Comparison of ENCODE assay signal across 7 mouse cellular contexts in the genomic region with DNA sequence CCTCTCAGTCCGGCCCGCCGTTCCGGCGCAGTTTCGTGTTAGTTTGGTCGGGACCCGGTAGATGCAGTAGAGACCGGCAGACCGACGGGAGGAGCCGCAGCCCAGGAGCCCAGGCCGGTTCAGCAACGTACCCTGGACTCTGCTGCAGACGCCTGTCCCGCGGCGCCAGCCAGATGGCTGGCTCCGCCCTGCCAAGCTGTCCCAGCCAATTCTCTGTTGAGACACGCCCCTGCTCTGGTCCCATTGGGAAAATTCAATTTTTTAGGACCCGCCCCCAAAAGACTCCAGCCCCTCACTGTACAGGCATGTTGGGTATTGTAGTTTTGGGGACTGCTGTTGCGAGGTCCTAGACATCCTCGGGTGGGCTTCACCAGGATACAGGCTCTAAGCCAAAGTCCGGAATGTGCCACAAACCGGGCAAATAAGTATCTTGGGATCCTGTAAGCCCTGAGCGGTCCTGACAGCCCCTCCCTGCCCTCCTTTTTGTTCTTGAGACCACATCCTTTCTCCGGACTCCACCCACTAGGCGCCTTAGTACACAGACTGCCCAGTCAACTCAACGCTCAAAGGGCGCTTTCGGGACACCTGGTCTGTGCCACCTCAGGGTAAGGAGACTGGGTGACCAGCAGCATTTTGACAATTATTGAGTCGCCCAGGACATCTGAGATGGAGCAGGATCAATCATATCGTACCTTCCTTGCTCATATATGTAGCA. TPM values are rescaled to one million over a fixed set of nuclear protein-coding genes. Genes with fewer than 3 reads are reported as not detected.
DNase-seq lines count a peak whose midpoint lies in the region; ATAC-seq lines count a peak whose summit lies in the region.

No protein-coding gene starts in this region.

- peak; percentile 90 for ATAC-seq in embryonic facial prominence, embryonic 11.5 days (replicated peaks; ENCODE audit: insufficient number of reproducible peaks, low FRiP score, low TSS enrichment, low read depth)
- ATAC-seq in limb, embryonic 11.5 days (ENCODE audit: insufficient number of reproducible peaks, low FRiP score, low TSS enrichment, low read depth): peak; percentile 89
- peak; percentile 93 for ATAC-seq in midbrain, embryonic 14.5 days (ENCODE audit: low FRiP score, low TSS enrichment)

- H3K4me1 ChIP-seq in embryonic facial prominence, embryonic 11.5 days (ENCODE audit: control insufficient read depth, insufficient read depth, low read length): peaks cover 4% of the 10 kb centered on the region; the same call in 1 of the 2 replicates
- H3K4me1 ChIP-seq in limb, embryonic 11.5 days (ENCODE audit: control insufficient read depth, insufficient read depth, low read length): peaks cover 17% of the 10 kb centered on the region
- H3K4me1 ChIP-seq in midbrain, embryonic 14.5 days (ENCODE audit: control insufficient read depth, insufficient read depth, low read length): peaks cover 18% of the 10 kb centered on the region

- no peak overlapping the region for H3K27ac ChIP-seq in embryonic facial prominence, embryonic 11.5 days (replicated peaks; ENCODE audit: low read depth, low read length)
- H3K27ac ChIP-seq in limb, embryonic 11.5 days (replicated peaks; ENCODE audit: low read depth, low read length): no peak overlapping the region
- no peak overlapping the region for H3K27ac ChIP-seq in midbrain, embryonic 14.5 days (replicated peaks; ENCODE audit: low read depth, low read length)

- no peaks in the 10 kb centered on the region for H3K36me3 ChIP-seq in embryonic facial prominence, embryonic 11.5 days (replicated peaks; ENCODE audit: control insufficient read depth, insufficient read depth, low read depth, low read length)
- no peaks in the 10 kb centered on the region for H3K36me3 ChIP-seq in limb, embryonic 11.5 days (ENCODE audit: control insufficient read depth, insufficient read depth, low read length)
- H3K36me3 ChIP-seq in midbrain, embryonic 14.5 days (ENCODE audit: control insufficient read depth, insufficient read depth, low read length): no peaks in the 10 kb centered on the region

- peak overlapping the region; percentile 55 for H3K4me3 ChIP-seq in embryonic facial prominence, embryonic 11.5 days (ENCODE audit: low read depth, low read length)
- H3K4me3 ChIP-seq in limb, embryonic 11.5 days (ENCODE audit: low read depth, low read length): peak overlapping the region; percentile 41
- peak overlapping the region; percentile 45 for H3K4me3 ChIP-seq in midbrain, embryonic 14.5 days (replicated peaks; ENCODE audit: low read depth, low read length)

- H3K9ac ChIP-seq in embryonic facial prominence, embryonic 11.5 days (replicated peaks; ENCODE audit: low read length): peak overlapping the region; percentile 72
- peak overlapping the region; percentile 47 for H3K9ac ChIP-seq in limb, embryonic 11.5 days (ENCODE audit: low read length)
- peak overlapping the region; percentile 56 for H3K9ac ChIP-seq in midbrain, embryonic 14.5 days (replicated peaks; ENCODE audit: low read length)

- peak; percentile 93 for DNase-seq in adrenal gland, postnatal 14 days
- peak; percentile 97 for DNase-seq in embryonic facial prominence, embryonic 11.5 days (ENCODE audit: low spot score)
- DNase-seq in heart, adult 11 months: peak; percentile 100
- peak; percentile 96 for DNase-seq in kidney, adult 18-20 months
- peak; percentile 90 for DNase-seq in limb, embryonic 11.5 days (ENCODE audit: low spot score)
- peak; percentile 95 for DNase-seq in midbrain, embryonic 14.5 days
- peak; percentile 68 to 71 for DNase-seq in spleen, adult 18-20 months

- WGBS in embryonic facial prominence, embryonic 11.5 days: 4% methylated on average over 33 of the region's 33 CpGs
- WGBS in limb, embryonic 11.5 days: 5% methylated on average over 33 of the region's 33 CpGs
- WGBS in midbrain, embryonic 14.5 days: 5% methylated on average over 33 of the region's 33 CpGs

- H3K9me3 ChIP-seq in embryonic facial prominence, embryonic 11.5 days (replicated peaks; ENCODE audit: control insufficient read depth, low read length): no peaks in the 10 kb centered on the region
- H3K9me3 ChIP-seq in limb, embryonic 11.5 days (ENCODE audit: control insufficient read depth, low read length): no peaks in the 10 kb centered on the region
- no peaks in the 10 kb centered on the region for H3K9me3 ChIP-seq in midbrain, embryonic 14.5 days (ENCODE audit: control insufficient read depth, low read length)

- H3K27me3 ChIP-seq in embryonic facial prominence, embryonic 11.5 days (ENCODE audit: control insufficient read depth, insufficient read depth, low read length): no peaks in the 10 kb centered on the region
- H3K27me3 ChIP-seq in limb, embryonic 11.5 days (ENCODE audit: control insufficient read depth, insufficient read depth, low read length): no peaks in the 10 kb centered on the region
- H3K27me3 ChIP-seq in midbrain, embryonic 14.5 days (ENCODE audit: control insufficient read depth, insufficient read depth, low read length): no peaks in the 10 kb centered on the region

- peak overlapping the region; percentile 70 for H3K4me2 ChIP-seq in embryonic facial prominence, embryonic 11.5 days (ENCODE audit: low read depth, low read length)
- H3K4me2 ChIP-seq in limb, embryonic 11.5 days (ENCODE audit: low read depth, severe bottlenecking): peak overlapping the region; percentile 46
- H3K4me2 ChIP-seq in midbrain, embryonic 14.5 days (ENCODE audit: low read length): peak overlapping the region; percentile 69

RNA-seq across cellular contexts. Expression of gene Smtn, which starts 1.1 kb away (rescaled TPM):
- 56.2 and 69.1 TPM in 2 replicates for total RNA-seq in adrenal gland, postnatal 14 days (2021)
- polyA plus RNA-seq in embryonic facial prominence, embryonic 11.5 days (2014; fragmentation: Nextera tagmentation; extraction: Ambion mirVana): 30.7 and 32.1 TPM in 2 replicates
- polyA plus RNA-seq in limb, embryonic 11.5 days (2014; fragmentation: Nextera tagmentation; extraction: Ambion mirVana): 38.8 TPM in 2 replicates
- 7.2 and 12.8 TPM in 2 replicates for polyA plus RNA-seq in midbrain, embryonic 14.5 days (2014; fragmentation: Nextera tagmentation; extraction: Ambion mirVana)

RNA-seq across cellular contexts. Expression of gene Selenom, which starts 24.8 kb away (rescaled TPM):
- 33.6 and 33.8 TPM in 2 replicates for total RNA-seq in adrenal gland, postnatal 14 days (2021)
- 60.3 and 64.4 TPM in 2 replicates for polyA plus RNA-seq in embryonic facial prominence, embryonic 11.5 days (2014; fragmentation: Nextera tagmentation; extraction: Ambion mirVana)
- 53.0 and 54.6 TPM in 2 replicates for polyA plus RNA-seq in limb, embryonic 11.5 days (2014; fragmentation: Nextera tagmentation; extraction: Ambion mirVana)
- 48.5 and 76.5 TPM in 2 replicates for polyA plus RNA-seq in midbrain, embryonic 14.5 days (2014; fragmentation: Nextera tagmentation; extraction: Ambion mirVana)

RNA-seq across cellular contexts. Expression of gene Inpp5j, which starts 34.6 kb away (rescaled TPM):
- 0.75 and 0.82 TPM in 2 replicates for total RNA-seq in adrenal gland, postnatal 14 days (2021)
- polyA plus RNA-seq in embryonic facial prominence, embryonic 11.5 days (2014; fragmentation: Nextera tagmentation; extraction: Ambion mirVana): 0.32 and 0.39 TPM in 2 replicates
- 0.08 TPM in 1 of 2 replicates, not detected in the other for polyA plus RNA-seq in limb, embryonic 11.5 days (2014; fragmentation: Nextera tagmentation; extraction: Ambion mirVana)
- 3.2 and 4.7 TPM in 2 replicates for polyA plus RNA-seq in midbrain, embryonic 14.5 days (2014; fragmentation: Nextera tagmentation; extraction: Ambion mirVana)

RNA-seq across cellular contexts. Expression of gene Pla2g3, which starts 51.2 kb away (rescaled TPM):
- 0.15 and 0.19 TPM in 2 replicates for total RNA-seq in adrenal gland, postnatal 14 days (2021)
- 0.41 and 0.45 TPM in 2 replicates for polyA plus RNA-seq in embryonic facial prominence, embryonic 11.5 days (2014; fragmentation: Nextera tagmentation; extraction: Ambion mirVana)
- 0.75 and 0.76 TPM in 2 replicates for polyA plus RNA-seq in limb, embryonic 11.5 days (2014; fragmentation: Nextera tagmentation; extraction: Ambion mirVana)
- polyA plus RNA-seq in midbrain, embryonic 14.5 days (2014; fragmentation: Nextera tagmentation; extraction: Ambion mirVana): 0.59 and 0.72 TPM in 2 replicates
